Mouse (Mus musculus): ENCODE measurements at regions not wholly inside any gene's neighbourhood (a gene's known extent, or its start where the extent isn't known, plus 50 kb on each side); places are given as distances from the start of the nearest gene placed in this dataset.

GRCm38 (mm10) chr17:68065751-68066150 is 61.8 kb upstream of the Arhgap28 start:
- TF ChIP-seq CTCF (IDR thresholded peaks at IDR 0.05; ENCODE audit: borderline replicate concordance, insufficient read depth, low read length) (no peak), POLR2A (IDR thresholded peaks at IDR 0.05; ENCODE audit: low read depth, low read length) (no peak)
